Mouse (Mus musculus) neural tube, embryonic 12.5 days (tissue): ENCODE results near the gene Bcas1. TPM values are rescaled to one million over a fixed set of nuclear protein-coding genes. Genes with fewer than 3 reads are reported as not detected.

Source experiments
- ATAC-seq: fragments of 200-750 bp; cut with Nextera tagmentation; 2 replicates; pipeline ENCODE4 v1.8.0; 2017; ENCODE audit warnings: low read depth, mild to moderate bottlenecking, moderate TSS enrichment, moderate library complexity; ENCODE audit not compliant: low FRiP score
- H3K27ac ChIP-seq: fragments of 300-500 bp; sonication (generic); 2 replicates; pipeline ENCODE4 v1.5.1; 2016
- H3K27me3 ChIP-seq: fragments of 300-500 bp; sonication (generic); replicated peaks from 2 replicates; pipeline ENCODE4 v1.6.1; 2016; ENCODE audit warnings: mild to moderate bottlenecking
- H3K36me3 ChIP-seq: fragments of 300-500 bp; sonication (generic); 2 replicates; pipeline ENCODE4 v1.6.1; 2016; ENCODE audit warnings: mild to moderate bottlenecking
- H3K4me1 ChIP-seq: fragments of 300-500 bp; sonication (generic); 2 replicates; pipeline ENCODE4 v1.6.1; 2016
- H3K4me2 ChIP-seq: fragments of 300-500 bp; sonication (generic); replicated peaks from 2 replicates; pipeline ENCODE4 v1.6.1; 2016; ENCODE audit warnings: mild to moderate bottlenecking
- H3K4me3 ChIP-seq: fragments of 300-500 bp; sonication (generic); 2 replicates; pipeline ENCODE4 v1.5.1; 2016
- H3K9ac ChIP-seq: fragments of 300-500 bp; sonication (generic); 2 replicates; pipeline ENCODE4 v1.6.1; 2016; ENCODE audit warnings: mild to moderate bottlenecking
- H3K9me3 ChIP-seq: fragments of 300-500 bp; sonication (generic); 2 replicates; pipeline ENCODE4 v1.6.1; 2016; ENCODE audit warnings: mild to moderate bottlenecking
- WGBS: fragments of 180-500 bp; shearing (Covaris S2); methylation state at CpG from one replicate; pipeline ENCODE4 v1.1.7; 2016; 5-methylcytosine and 5-hydroxymethylcytosine counted together
- polyA plus RNA-seq: library from polyadenylated mRNA; unstranded; fragments of >200 nt; fragmentation: Nextera tagmentation; extraction: Ambion mirVana; gene quantifications from 2 replicates; pipeline ENCODE4 v1.2.1, GENCODE M21; 2016

Bcas1 gene
- polyA plus RNA-seq, 1 experiment from 2014 or later = 12.8 TPM

DNA sequence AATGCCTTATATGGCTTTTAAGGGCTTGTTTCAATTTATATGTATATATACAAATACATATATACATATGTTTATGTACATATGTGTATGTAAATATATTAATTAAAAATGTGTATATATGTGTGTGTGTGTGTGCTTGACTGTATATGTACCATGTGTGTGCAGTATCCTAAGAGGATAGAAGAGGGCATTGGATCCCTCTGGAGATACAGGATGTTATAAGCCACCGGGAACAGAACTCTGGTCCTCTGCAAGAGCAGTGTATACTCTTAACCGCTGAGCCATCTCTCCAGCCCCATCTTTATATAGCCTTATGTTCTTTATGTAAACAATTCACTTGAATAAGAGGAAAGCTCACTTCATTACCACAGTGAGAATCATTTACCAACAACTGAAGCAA is 62.0 kb downstream of the Bcas1 start:
- 93% methylated on average over 2 of the region's 2 CpGs for WGBS
- Histone ChIP-seq H3K27ac (no peak overlapping the region), H3K9me3 (no peaks in the 10 kb centered on the region), H3K4me3 (no peak overlapping the region), H3K4me2 (no peak overlapping the region), H3K27me3 (no peaks in the 10 kb centered on the region), H3K9ac (no peak overlapping the region), H3K36me3 (no peaks in the 10 kb centered on the region), H3K4me1 (no peaks in the 10 kb centered on the region)
- no peak for ATAC-seq

DNA sequence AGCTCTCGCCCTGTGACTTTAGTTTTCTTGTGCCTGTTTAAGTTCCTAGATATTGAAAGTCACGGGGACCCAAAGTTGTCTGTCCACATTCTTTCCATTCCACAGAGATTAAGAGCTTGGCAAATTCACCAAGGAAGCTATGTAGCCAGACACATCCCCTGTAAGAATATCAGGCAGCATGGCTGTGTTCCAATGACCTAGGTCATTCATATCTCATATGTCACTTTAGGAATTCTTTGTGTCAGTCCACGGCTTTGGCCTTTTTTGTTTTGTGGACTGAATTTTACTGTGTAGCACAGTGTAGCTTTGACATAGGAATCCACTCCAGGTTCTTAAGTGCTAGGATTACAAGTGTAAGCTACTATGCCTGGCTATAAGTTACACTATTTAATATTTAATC is 62.4 kb downstream of the Bcas1 start:
- Histone ChIP-seq H3K4me1 (no peaks in the 10 kb centered on the region), H3K4me2 (no peak overlapping the region), H3K9ac (no peak overlapping the region), H3K4me3 (no peak overlapping the region), H3K27ac (no peak overlapping the region), H3K9me3 (no peaks in the 10 kb centered on the region), H3K36me3 (no peaks in the 10 kb centered on the region), H3K27me3 (no peaks in the 10 kb centered on the region)
- no peak for ATAC-seq
- WGBS = 87% methylated on average over 3 of the region's 3 CpGs

DNA sequence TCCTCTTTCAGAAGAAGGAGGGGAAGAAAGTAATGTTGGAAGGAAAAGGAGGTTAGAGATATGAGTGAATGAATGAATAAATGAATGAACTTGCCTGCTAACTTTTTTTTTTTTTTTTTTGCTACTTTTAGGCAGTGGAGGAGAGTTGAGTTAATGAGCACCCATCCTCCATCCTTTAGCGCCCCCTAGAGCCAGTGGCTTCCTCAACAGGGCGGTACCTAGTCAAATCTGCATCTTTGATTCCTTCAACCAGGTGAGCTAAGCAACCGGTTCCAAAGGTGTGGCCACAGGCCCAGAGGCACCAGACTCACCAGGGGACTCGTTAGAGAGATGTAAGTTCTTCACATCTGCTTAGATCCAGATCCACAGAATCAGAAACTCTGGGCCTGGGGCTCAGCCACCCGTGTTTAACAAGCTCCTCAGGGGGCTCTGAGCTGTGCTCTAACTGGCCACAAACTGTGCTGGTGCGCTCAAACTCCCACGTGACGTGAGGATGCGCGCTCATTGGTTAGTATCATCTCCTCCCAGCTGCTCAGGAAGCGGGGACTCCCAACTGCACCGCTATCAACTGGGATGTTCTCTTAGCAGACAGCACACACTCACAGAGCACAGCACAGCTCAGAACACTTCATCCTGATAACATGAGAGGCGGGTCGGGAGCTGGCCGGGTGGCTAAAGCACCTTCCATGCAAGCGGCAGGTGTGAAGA is 70.8 kb downstream of the Bcas1 start:
- H3K9ac ChIP-seq = no peak overlapping the region
- no peaks in the 10 kb centered on the region for H3K36me3 ChIP-seq
- ATAC-seq = no peak
- H3K27me3 ChIP-seq = no peaks in the 10 kb centered on the region
- no peaks in the 10 kb centered on the region for H3K9me3 ChIP-seq
- no peak overlapping the region for H3K4me2 ChIP-seq
- H3K4me1 ChIP-seq = no peaks in the 10 kb centered on the region
- 62% methylated on average over 16 of the region's 16 CpGs for WGBS
- H3K27ac ChIP-seq = no peak overlapping the region
- no peak overlapping the region for H3K4me3 ChIP-seq

DNA sequence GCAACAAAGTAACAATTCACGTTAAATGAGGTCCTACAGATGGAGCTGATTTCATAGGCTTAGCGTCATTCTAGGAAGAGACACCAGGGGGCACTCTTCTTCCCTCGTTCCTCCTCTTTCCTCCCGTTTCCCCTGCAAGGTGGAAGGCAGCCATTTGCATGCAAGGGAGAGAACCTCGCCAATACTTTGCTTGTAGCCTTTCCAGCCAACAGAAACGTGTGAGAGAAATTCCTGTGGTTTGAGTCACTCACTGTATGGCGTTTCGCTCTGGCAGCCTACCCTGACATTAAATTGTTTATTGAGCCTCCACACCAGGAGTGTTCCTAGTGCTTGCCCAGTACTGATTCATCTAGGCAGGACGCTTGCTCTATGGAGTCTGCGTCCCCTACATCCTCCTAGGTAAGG is 72.7 kb downstream of the Bcas1 start:
- Histone ChIP-seq H3K4me1 (no peaks in the 10 kb centered on the region), H3K9me3 (no peaks in the 10 kb centered on the region), H3K27ac (no peak overlapping the region), H3K4me2 (peak overlapping the region; percentile 47), H3K9ac (no peak overlapping the region), H3K27me3 (no peaks in the 10 kb centered on the region), H3K36me3 (no peaks in the 10 kb centered on the region), H3K4me3 (peak overlapping the region; percentile 11; the same call in 1 of the 2 replicates)
- 19% methylated on average over 10 of the region's 10 CpGs for WGBS
- ATAC-seq = no peak; the same call in 1 of the 2 replicates

DNA sequence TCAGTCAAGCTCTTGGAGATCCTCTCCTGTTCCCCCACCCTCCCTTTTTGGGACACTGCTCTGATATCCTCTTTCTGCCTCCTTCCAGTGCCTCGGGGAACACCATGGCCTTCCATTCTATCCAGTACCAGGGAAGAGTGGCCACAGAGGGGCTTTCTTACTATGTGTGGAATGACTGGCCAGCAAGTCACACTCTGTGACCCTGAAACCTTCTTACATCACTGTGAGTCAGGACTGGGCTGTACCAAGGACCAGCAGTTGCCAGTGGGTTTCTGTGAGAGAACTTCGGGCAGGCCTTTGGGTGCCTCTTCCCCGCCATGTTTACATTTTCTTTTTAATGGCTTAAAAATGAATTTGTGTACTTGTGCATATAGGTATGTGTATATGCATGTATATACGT is 75.4 kb downstream of the Bcas1 start:
- 93% methylated on average over 4 of the region's 4 CpGs for WGBS
- H3K36me3 ChIP-seq = no peaks in the 10 kb centered on the region
- H3K4me3 ChIP-seq = no peak overlapping the region
- no peak overlapping the region for H3K27ac ChIP-seq
- no peak overlapping the region for H3K9ac ChIP-seq
- H3K27me3 ChIP-seq = no peaks in the 10 kb centered on the region
- ATAC-seq = no peak
- H3K4me1 ChIP-seq = no peaks in the 10 kb centered on the region
- no peak overlapping the region for H3K4me2 ChIP-seq
- H3K9me3 ChIP-seq = no peaks in the 10 kb centered on the region

DNA sequence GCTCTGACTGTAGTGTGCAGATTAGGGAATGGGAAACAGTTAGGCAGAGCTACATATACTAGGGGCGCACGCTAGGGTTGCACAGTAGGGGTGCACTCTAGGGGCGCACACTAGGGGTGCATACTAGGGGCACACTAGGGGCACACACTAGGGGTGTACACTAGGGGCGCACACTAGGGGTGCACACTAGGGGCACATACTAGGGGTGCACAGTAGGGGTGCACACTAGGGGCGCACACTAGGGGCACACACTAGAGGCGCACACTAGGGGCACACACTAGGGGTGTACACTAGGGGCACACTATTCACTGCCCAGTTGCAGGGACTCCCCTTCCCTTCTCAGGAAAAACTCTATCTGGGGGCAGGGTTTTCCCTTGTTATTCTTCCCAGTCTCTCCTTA is 75.8 kb downstream of the Bcas1 start:
- Histone ChIP-seq H3K9me3 (no peaks in the 10 kb centered on the region), H3K9ac (no peak overlapping the region), H3K27me3 (no peaks in the 10 kb centered on the region), H3K36me3 (no peaks in the 10 kb centered on the region), H3K4me1 (no peaks in the 10 kb centered on the region), H3K27ac (no peak overlapping the region), H3K4me2 (no peak overlapping the region), H3K4me3 (no peak overlapping the region)
- ATAC-seq = no peak
- 88% methylated on average over 6 of the region's 6 CpGs for WGBS

DNA sequence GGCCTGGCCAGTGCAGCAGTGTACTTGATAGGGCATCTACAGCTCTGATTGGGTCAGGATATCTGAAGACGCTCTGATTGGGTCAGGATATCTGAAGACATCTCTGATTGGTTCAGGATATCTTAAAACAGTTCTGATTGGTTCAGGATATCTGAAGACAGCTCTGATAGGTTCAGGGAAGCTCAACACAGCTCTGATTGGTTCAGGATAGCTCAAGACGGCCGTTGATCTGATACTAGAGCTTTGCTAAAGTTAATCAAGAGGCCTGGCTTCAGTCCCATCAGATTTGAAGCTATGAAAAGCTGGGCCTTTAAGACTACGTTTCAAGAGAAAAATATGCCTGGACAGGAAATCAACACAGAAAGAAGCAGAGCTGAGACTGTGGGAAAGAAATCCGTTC is 77.9 kb downstream of the Bcas1 start:
- H3K4me2 ChIP-seq = no peak overlapping the region

DNA sequence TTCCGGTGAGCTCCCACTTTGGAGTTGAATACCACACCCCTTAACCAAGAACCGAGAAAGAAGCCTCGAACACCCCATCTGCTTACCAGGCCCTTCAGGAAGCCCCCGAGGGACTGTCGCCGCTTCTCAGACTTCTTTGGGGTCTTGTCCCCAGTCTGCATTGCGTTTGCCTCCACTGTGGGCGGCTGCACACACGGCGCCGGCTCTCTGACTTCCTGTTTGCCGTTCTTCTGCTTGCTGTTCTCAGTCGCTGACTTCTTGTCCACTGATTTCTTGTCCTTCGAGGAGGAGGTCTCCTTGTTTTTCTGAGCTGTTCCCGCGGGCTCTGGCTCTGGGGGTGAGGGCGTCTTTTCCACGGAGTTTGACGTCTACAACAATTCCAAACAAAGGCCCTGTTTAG is 78.5 kb downstream of the Bcas1 start:
- no peaks in the 10 kb centered on the region for H3K36me3 ChIP-seq
- H3K9ac ChIP-seq = no peak overlapping the region
- no peak for ATAC-seq
- no peaks in the 10 kb centered on the region for H3K27me3 ChIP-seq
- H3K9me3 ChIP-seq = no peaks in the 10 kb centered on the region
- H3K27ac ChIP-seq = no peak overlapping the region
- WGBS = 87% methylated on average over 19 of the region's 19 CpGs
- H3K4me3 ChIP-seq = no peak overlapping the region
- peaks cover 27% of the 10 kb centered on the region for H3K4me1 ChIP-seq
- H3K4me2 ChIP-seq = no peak overlapping the region

More for the DNA sequence above, 77.9 kb downstream of the Bcas1 start:
- Histone ChIP-seq H3K9ac (no peak overlapping the region), H3K4me3 (no peak overlapping the region), H3K27ac (no peak overlapping the region), H3K27me3 (no peaks in the 10 kb centered on the region), H3K9me3 (no peaks in the 10 kb centered on the region), H3K4me1 (peaks cover 20% of the 10 kb centered on the region), H3K36me3 (no peaks in the 10 kb centered on the region)
- 88% methylated on average over 5 of the region's 5 CpGs for WGBS
- no peak for ATAC-seq

DNA sequence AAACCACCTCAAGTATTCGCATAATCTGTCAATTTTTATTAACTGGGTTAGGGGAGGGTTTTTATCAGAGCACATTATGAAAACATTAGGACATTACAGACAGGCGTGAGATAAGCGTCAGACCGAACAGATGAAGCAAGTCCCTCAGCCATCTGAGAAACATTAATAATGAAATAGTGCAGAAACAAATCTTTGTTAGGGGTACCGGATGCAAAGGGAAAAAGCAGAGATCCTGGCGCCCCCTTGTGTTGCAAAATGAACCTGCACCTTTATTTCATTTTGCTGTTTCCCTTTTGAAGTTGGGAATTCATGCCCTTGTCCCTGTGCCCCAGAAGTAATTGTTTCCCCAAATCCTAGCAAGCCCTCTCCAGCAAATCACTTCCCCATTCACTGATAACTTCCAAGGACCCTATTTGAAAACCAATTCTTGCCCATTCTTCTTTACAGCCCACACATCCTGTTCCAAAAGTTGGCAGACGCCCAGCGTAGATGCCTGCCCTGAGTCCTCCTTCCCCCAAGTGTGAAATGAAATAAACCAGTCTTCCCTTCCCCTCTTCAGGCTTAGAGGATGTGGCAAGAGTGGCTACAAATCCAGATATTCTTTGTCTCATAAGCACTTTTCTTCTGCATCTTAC is 80.4 kb downstream of the Bcas1 start:
- no peak overlapping the region for H3K4me2 ChIP-seq
- H3K4me1 ChIP-seq = peaks cover 35% of the 10 kb centered on the region
- WGBS = 43% methylated on average over 8 of the region's 8 CpGs
- H3K9ac ChIP-seq = no peak overlapping the region
- ATAC-seq = no peak
- no peaks in the 10 kb centered on the region for H3K27me3 ChIP-seq
- H3K9me3 ChIP-seq = no peaks in the 10 kb centered on the region
- no peak overlapping the region for H3K27ac ChIP-seq
- no peak overlapping the region for H3K4me3 ChIP-seq
- no peaks in the 10 kb centered on the region for H3K36me3 ChIP-seq

DNA sequence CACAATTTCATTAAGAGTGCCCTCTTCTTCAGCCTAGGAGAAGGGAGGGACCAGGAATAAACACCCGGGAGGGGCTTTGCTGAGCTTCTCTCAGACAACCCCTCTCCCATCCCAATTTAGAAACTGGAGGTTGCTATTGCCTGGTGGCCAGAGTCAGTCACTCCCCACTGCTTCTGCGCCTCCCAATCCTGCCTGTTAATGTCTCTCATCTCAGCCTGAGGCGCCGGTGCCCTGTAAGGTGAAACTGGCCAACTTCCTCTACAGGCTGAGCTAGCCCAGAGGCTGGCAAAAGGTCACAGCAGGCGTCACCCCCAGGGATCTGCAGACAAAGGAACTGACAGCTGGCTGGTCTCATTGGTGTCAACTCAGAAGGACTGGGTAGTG is 82.2 kb downstream of the Bcas1 start:
- Histone ChIP-seq H3K27me3 (no peaks in the 10 kb centered on the region), H3K4me1 (peaks cover 35% of the 10 kb centered on the region), H3K36me3 (no peaks in the 10 kb centered on the region), H3K4me2 (peak overlapping the region; percentile 30; the same call in 1 of the 2 replicates), H3K9me3 (no peaks in the 10 kb centered on the region), H3K9ac (no peak overlapping the region), H3K27ac (no peak overlapping the region), H3K4me3 (no peak overlapping the region)
- ATAC-seq = no peak
- 2% methylated on average over 5 of the region's 5 CpGs for WGBS

DNA sequence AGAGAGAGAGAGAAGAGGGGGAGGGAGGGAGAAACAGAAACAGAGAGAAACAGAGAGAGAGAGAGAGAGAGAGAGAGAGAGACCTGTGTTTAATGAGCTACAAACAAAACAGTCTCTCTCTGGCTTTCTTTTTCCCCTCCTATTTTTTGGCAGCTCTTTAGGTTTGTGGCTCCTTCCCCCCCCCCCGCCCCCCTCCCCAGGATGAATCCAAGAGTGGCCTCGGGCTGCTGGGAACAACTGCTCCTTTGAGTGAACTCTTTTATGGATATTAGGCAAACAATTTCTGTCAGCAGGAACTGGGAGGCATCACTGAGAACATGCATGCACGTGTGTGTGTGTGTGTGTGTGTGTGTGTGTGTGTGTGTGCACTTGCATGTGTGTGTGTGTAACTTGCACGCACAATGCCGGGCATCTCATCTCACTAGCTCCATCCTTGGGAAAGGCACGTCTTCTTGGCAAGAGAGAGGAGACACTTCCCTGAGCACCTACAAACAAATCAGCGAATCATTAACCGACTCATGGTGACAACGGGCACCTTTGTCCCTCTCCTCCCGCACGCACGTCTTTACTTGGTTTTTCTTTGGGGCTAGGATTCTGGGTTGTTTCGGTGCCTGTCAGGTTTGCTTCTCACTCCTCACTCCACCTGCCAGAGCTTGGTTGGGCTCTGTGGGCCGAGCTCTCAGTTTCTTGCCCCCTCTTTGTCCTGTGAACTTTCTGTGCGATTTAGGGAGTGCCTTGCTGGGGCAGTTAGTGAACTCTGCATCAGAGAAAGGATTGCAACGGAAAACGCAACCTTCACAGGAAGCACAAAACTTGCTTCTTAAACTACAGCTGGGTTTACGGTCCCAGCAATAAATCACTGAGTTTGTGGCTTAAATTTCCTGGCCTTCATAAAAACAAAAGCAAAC is 82.9 kb downstream of the Bcas1 start:
- no peak overlapping the region for H3K4me3 ChIP-seq
- H3K9me3 ChIP-seq = no peaks in the 10 kb centered on the region
- H3K4me2 ChIP-seq = peak overlapping the region; percentile 30
- no peaks in the 10 kb centered on the region for H3K36me3 ChIP-seq
- no peaks in the 10 kb centered on the region for H3K27me3 ChIP-seq
- 8% methylated on average over 18 of the region's 18 CpGs for WGBS
- no peak overlapping the region for H3K27ac ChIP-seq
- peaks cover 35% of the 10 kb centered on the region for H3K4me1 ChIP-seq
- H3K9ac ChIP-seq = no peak overlapping the region
- 0 out of 2 replicates have a peak, but pooled peaks have one; percentile 8 for ATAC-seq

DNA sequence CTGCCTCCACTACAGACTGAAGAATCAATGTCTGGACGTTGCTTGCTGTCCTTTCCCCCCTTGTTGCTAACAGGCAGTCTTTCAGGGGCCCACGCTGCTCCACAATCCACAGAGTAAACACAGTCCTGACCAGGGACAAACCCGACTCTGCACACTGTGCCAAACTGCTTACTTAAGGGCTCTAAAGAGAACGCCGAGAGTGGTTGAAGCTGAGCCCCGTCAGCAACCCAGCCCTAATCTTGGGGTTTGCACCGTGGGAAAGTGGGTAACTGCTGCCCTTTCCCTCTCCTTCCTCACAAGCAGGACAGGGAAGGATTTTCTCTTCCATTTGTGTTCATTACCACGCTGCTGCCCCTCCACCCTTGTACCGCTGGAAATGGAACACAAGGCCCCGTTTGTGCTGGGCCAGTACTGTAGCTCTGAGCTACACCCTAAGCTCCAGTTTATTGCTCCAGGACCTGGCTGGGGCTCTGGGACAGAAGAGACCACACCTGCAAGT is 83.8 kb downstream of the Bcas1 start:
- ATAC-seq = no peak
- 47% methylated on average over 10 of the region's 10 CpGs for WGBS
- peak overlapping the region; percentile 16; the same call in 1 of the 2 replicates for H3K4me2 ChIP-seq
- H3K27ac ChIP-seq = peak overlapping the region; percentile 43; the same call in 1 of the 2 replicates
- peaks cover 35% of the 10 kb centered on the region for H3K4me1 ChIP-seq
- H3K27me3 ChIP-seq = no peaks in the 10 kb centered on the region
- H3K36me3 ChIP-seq = no peaks in the 10 kb centered on the region
- no peak overlapping the region for H3K4me3 ChIP-seq
- no peak overlapping the region for H3K9ac ChIP-seq
- no peaks in the 10 kb centered on the region for H3K9me3 ChIP-seq
